Mouse (Mus musculus): ENCODE data around the gene Pikfyve. TPM values are rescaled to one million over a fixed set of nuclear protein-coding genes. Genes with fewer than 3 reads are reported as not detected.
"Not testable (repeated sequence)": the region's sequence is repeated elsewhere in the genome, so short reads cannot be mapped to it uniquely, and the experiment has no call there.

The Pikfyve gene
- polyA plus RNA-seq, 1 experiment: 4.7 TPM

GRCm38 (mm10) chr1:65227681-65228080 is 41.2 kb downstream of the Pikfyve start:
- peak in 1 of 2 experiments; percentile 27 for DNase-seq (ENCODE audit: low read depth in 1 of 2, low spot score in 2 of 2)
- H3K4me1 ChIP-seq (ENCODE audit: control insufficient read depth, insufficient read depth, insufficient read length): peaks cover 3% of the 10 kb centered on the region; the same call in 1 of the 2 replicates
- 55% methylated on average over 2 of the region's 2 CpGs for WGBS
- TF ChIP-seq POLR2A (IDR thresholded peaks at IDR 0.05; ENCODE audit: low read depth, low read length) (no peak), CTCF (IDR thresholded peaks at IDR 0.05; ENCODE audit: extremely low read depth, insufficient read depth, insufficient read length, insufficient replicate concordance) (no peak)
- peaks cover 10% of the 10 kb centered on the region for H3K36me3 ChIP-seq (ENCODE audit: control insufficient read depth, insufficient read depth, low read length)
- H3K4me3 ChIP-seq (ENCODE audit: extremely low read depth, insufficient read depth, insufficient read length): no peak overlapping the region
- no peak overlapping the region; the same call in 1 of the 2 replicates for H3K27ac ChIP-seq (ENCODE audit: insufficient read depth, low read length)
- H3K27me3 ChIP-seq (ENCODE audit: control insufficient read depth, insufficient read depth, low read length): no peaks in the 10 kb centered on the region

- H3K27ac ChIP-seq (ENCODE audit: insufficient read depth, low read length); H3K36me3 ChIP-seq (ENCODE audit: control insufficient read depth, insufficient read depth, low read length); H3K4me3 ChIP-seq (ENCODE audit: extremely low read depth, insufficient read depth, insufficient read length); DNase-seq (ENCODE audit: low read depth in 1 of 2, low spot score in 2 of 2); H3K27me3 ChIP-seq (ENCODE audit: control insufficient read depth, insufficient read depth, low read length); H3K4me1 ChIP-seq (ENCODE audit: control insufficient read depth, insufficient read depth, insufficient read length): not testable (repeated sequence)
- WGBS: 59% methylated on average over 3 of the region's 3 CpGs
Observed at GRCm38 (mm10) chr1:65229768-65230167, 43.3 kb downstream of the Pikfyve start.

- Histone ChIP-seq H3K4me3 (ENCODE audit: extremely low read depth, insufficient read depth, insufficient read length) (no peak overlapping the region; the same call in 1 of the 2 replicates), H3K4me1 (ENCODE audit: control insufficient read depth, insufficient read depth, insufficient read length) (peaks cover 5% of the 10 kb centered on the region; the same call in 1 of the 2 replicates), H3K27me3 (ENCODE audit: control insufficient read depth, insufficient read depth, low read length) (no peaks in the 10 kb centered on the region), H3K27ac (ENCODE audit: insufficient read depth, low read length) (no peak overlapping the region), H3K36me3 (ENCODE audit: control insufficient read depth, insufficient read depth, low read length) (peaks cover 5% of the 10 kb centered on the region)
- WGBS: 43% methylated on average over 1 of the region's 1 CpGs
- DNase-seq (ENCODE audit: low read depth in 1 of 2, low spot score in 2 of 2): no peak
- TF ChIP-seq CTCF (IDR thresholded peaks at IDR 0.05; ENCODE audit: extremely low read depth, insufficient read depth, insufficient read length, insufficient replicate concordance): no peak
- TF ChIP-seq POLR2A (IDR thresholded peaks at IDR 0.05; ENCODE audit: low read depth, low read length): no peak
Observed at GRCm38 (mm10) chr1:65230566-65230965, 44.1 kb downstream of the Pikfyve start.

GRCm38 (mm10) chr1:65237712-65238111 is 51.2 kb downstream of the Pikfyve start:
- H3K27ac ChIP-seq (ENCODE audit: insufficient read depth, low read length): no peak overlapping the region
- peaks cover 8% of the 10 kb centered on the region; the same call in 1 of the 2 replicates for H3K4me1 ChIP-seq (ENCODE audit: control insufficient read depth, insufficient read depth, insufficient read length)
- TF ChIP-seq POLR2A (IDR thresholded peaks at IDR 0.05; ENCODE audit: low read depth, low read length) (no peak), CTCF (IDR thresholded peaks at IDR 0.05; ENCODE audit: extremely low read depth, insufficient read depth, insufficient read length, insufficient replicate concordance) (no peak)
- WGBS: 18% methylated on average over 3 of the region's 3 CpGs
- no peaks in the 10 kb centered on the region for H3K27me3 ChIP-seq (ENCODE audit: control insufficient read depth, insufficient read depth, low read length)
- no peak for DNase-seq (ENCODE audit: low read depth in 1 of 2, low spot score in 2 of 2)
- no peak overlapping the region for H3K4me3 ChIP-seq (ENCODE audit: extremely low read depth, insufficient read depth, insufficient read length)
- peaks cover 7% of the 10 kb centered on the region for H3K36me3 ChIP-seq (ENCODE audit: control insufficient read depth, insufficient read depth, low read length)

- DNase-seq (ENCODE audit: low read depth in 1 of 2, low spot score in 2 of 2): no peak
- no peaks in the 10 kb centered on the region for H3K4me1 ChIP-seq (ENCODE audit: control insufficient read depth, insufficient read depth, insufficient read length)
- WGBS: 90% methylated on average over 1 of the region's 1 CpGs
- H3K4me3 ChIP-seq (ENCODE audit: extremely low read depth, insufficient read depth, insufficient read length): no peak overlapping the region
- H3K36me3 ChIP-seq (ENCODE audit: control insufficient read depth, insufficient read depth, low read length): peaks cover 20% of the 10 kb centered on the region
- TF ChIP-seq POLR2A (IDR thresholded peaks at IDR 0.05; ENCODE audit: low read depth, low read length) (no peak), CTCF (IDR thresholded peaks at IDR 0.05; ENCODE audit: extremely low read depth, insufficient read depth, insufficient read length, insufficient replicate concordance) (no peak)
- no peak overlapping the region for H3K27ac ChIP-seq (ENCODE audit: insufficient read depth, low read length)
- H3K27me3 ChIP-seq (ENCODE audit: control insufficient read depth, insufficient read depth, low read length): no peaks in the 10 kb centered on the region
Observed at GRCm38 (mm10) chr1:65245637-65246036, 59.2 kb downstream of the Pikfyve start.

GRCm38 (mm10) chr1:65280461-65280860 is 94.0 kb downstream of the Pikfyve start:
- Histone ChIP-seq H3K36me3 (ENCODE audit: control insufficient read depth, insufficient read depth, low read length) (no peaks in the 10 kb centered on the region; the same call in none of the 2 replicates), H3K4me1 (ENCODE audit: control insufficient read depth, insufficient read depth, insufficient read length) (no peaks in the 10 kb centered on the region), H3K27me3 (ENCODE audit: control insufficient read depth, insufficient read depth, low read length) (no peaks in the 10 kb centered on the region), H3K4me3 (ENCODE audit: extremely low read depth, insufficient read depth, insufficient read length) (no peak overlapping the region), H3K27ac (ENCODE audit: insufficient read depth, low read length) (no peak overlapping the region)
- TF ChIP-seq CTCF (IDR thresholded peaks at IDR 0.05; ENCODE audit: extremely low read depth, insufficient read depth, insufficient read length, insufficient replicate concordance) (no peak), POLR2A (IDR thresholded peaks at IDR 0.05; ENCODE audit: low read depth, low read length) (no peak)
- DNase-seq (ENCODE audit: low read depth in 1 of 2, low spot score in 2 of 2): no peak
- WGBS: 94% methylated on average over 3 of the region's 3 CpGs

- Histone ChIP-seq H3K27ac (ENCODE audit: insufficient read depth, low read length) (no peak within 1 kb of the TSS), H3K36me3 (ENCODE audit: control insufficient read depth, insufficient read depth, low read length) (no peaks in the 10 kb centered on the region; the same call in none of the 2 replicates), H3K4me1 (ENCODE audit: control insufficient read depth, insufficient read depth, insufficient read length) (no peaks in the 10 kb centered on the region), H3K4me3 (ENCODE audit: extremely low read depth, insufficient read depth, insufficient read length) (no peak within 1 kb of the TSS), H3K27me3 (ENCODE audit: control insufficient read depth, insufficient read depth, low read length) (no peaks in the 10 kb centered on the region)
- no peak for DNase-seq (ENCODE audit: low read depth in 1 of 2, low spot score in 2 of 2)
- TF ChIP-seq CTCF (IDR thresholded peaks at IDR 0.05; ENCODE audit: extremely low read depth, insufficient read depth, insufficient read length, insufficient replicate concordance): no peak
- TF ChIP-seq POLR2A (IDR thresholded peaks at IDR 0.05; ENCODE audit: low read depth, low read length): no peak
- 76% methylated on average over 6 of the region's 6 CpGs for WGBS
Observed at GRCm38 (mm10) chr1:65281756-65282155, 95.3 kb downstream of the Pikfyve start, which contains the start of gene Pth2r. Gene Pth2r (plus strand): TSS chr1:65282056.
